Mouse (Mus musculus) embryonic fibroblast, embryonic 13.5 days (primary cell): ENCODE measurements around the gene Myl6b.

Experiments used
- CTCF ChIP-seq: IDR thresholded peaks from 2 replicates; pipeline ENCODE4 v1.5.1; 2011; ENCODE audit warnings: mild to moderate bottlenecking, control low read depth, low read length, moderate library complexity, borderline replicate concordance; ENCODE audit not compliant: insufficient read depth
- POLR2A ChIP-seq: IDR thresholded peaks from 2 replicates; pipeline ENCODE4 v1.6.1; 2011; ENCODE audit warnings: low read depth, mild to moderate bottlenecking, control low read depth, low read length, moderate library complexity

DNA sequence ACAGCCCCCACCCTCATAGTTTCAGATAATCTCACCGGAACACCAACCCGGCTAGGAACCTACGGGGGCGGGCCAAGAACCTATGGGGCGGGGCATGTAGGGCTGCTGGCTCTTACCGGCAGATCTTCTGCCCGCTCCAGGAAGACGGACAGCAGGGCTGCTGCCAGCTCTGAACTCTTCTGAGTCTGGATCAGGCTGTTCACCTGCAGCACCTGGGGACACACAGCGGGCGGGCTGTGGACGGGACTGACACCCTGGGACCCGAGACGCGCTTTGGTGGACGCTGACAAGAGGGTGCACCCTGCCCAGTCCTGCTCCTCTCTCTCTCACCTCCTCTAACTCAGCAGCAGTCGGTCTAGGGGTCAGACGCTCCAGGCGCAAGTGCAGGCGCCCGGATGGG, 17.5 kb upstream of the Myl6b start:
- TF ChIP-seq CTCF, result no peak
- TF ChIP-seq POLR2A, result no peak
